Comparison of ENCODE assay signal across 8 mouse cellular contexts in genomic region chr7:27325697-27326096, GRCm38 (mm10). TPM values are rescaled to one million over a fixed set of nuclear protein-coding genes. Genes with fewer than 3 reads are reported as not detected.
DNase-seq lines count a peak whose midpoint lies in the region; ATAC-seq lines count a peak whose summit lies in the region.

No protein-coding gene starts in this region.

- peaks cover 22% of the 10 kb centered on the region; the same call in 1 of the 2 replicates for H3K36me3 ChIP-seq in embryonic facial prominence, embryonic 13.5 days
- peaks cover 41% of the 10 kb centered on the region for H3K36me3 ChIP-seq in heart, embryonic 14.5 days (ENCODE audit: control insufficient read depth, insufficient read depth, low read length)
- 0 out of 2 replicates have a peak, but pooled peaks cover 4% of the 10 kb centered on the region for H3K36me3 ChIP-seq in kidney, embryonic 16.5 days (ENCODE audit: insufficient read depth, low read length)
- H3K36me3 ChIP-seq in stomach, embryonic 15.5 days, result peaks cover 30% of the 10 kb centered on the region

- H3K9ac ChIP-seq in embryonic facial prominence, embryonic 13.5 days, result peak overlapping the region; percentile 54
- 0 out of 2 replicates have a peak overlapping the region, but pooled peaks have one; percentile 10 for H3K9ac ChIP-seq in heart, embryonic 14.5 days (ENCODE audit: low read length)
- H3K9ac ChIP-seq in kidney, embryonic 16.5 days (replicated peaks; ENCODE audit: low read length), result peak overlapping the region; percentile 56
- no peak overlapping the region for H3K9ac ChIP-seq in stomach, embryonic 15.5 days

- H3K4me2 ChIP-seq in embryonic facial prominence, embryonic 13.5 days, result peak overlapping the region; percentile 59
- peak overlapping the region; percentile 48 for H3K4me2 ChIP-seq in heart, embryonic 14.5 days (ENCODE audit: low read length)
- peak overlapping the region; percentile 50 for H3K4me2 ChIP-seq in kidney, embryonic 16.5 days (replicated peaks; ENCODE audit: low read depth, low read length)
- peak overlapping the region; percentile 47 for H3K4me2 ChIP-seq in stomach, embryonic 15.5 days

- no peaks in the 10 kb centered on the region for H3K9me3 ChIP-seq in embryonic facial prominence, embryonic 13.5 days
- no peaks in the 10 kb centered on the region for H3K9me3 ChIP-seq in heart, embryonic 14.5 days (ENCODE audit: control insufficient read depth, low read length)
- no peaks in the 10 kb centered on the region for H3K9me3 ChIP-seq in kidney, embryonic 16.5 days (ENCODE audit: low read length)
- no peaks in the 10 kb centered on the region for H3K9me3 ChIP-seq in stomach, embryonic 15.5 days

- peak overlapping the region; percentile 39 for H3K4me3 ChIP-seq in embryonic facial prominence, embryonic 13.5 days
- peak overlapping the region; percentile 15 to 20; a peak in 3 of 4 replicates for H3K4me3 ChIP-seq in heart, embryonic 14.5 days (ENCODE audit: control insufficient read depth in 1 of 2, insufficient read depth in 1 of 2, low read depth in 1 of 2, low read length in 2 of 2)
- peak overlapping the region; percentile 35 for H3K4me3 ChIP-seq in kidney, embryonic 16.5 days (ENCODE audit: low read length)
- H3K4me3 ChIP-seq in stomach, embryonic 15.5 days (replicated peaks), result peak overlapping the region; percentile 23; the same call in 1 of the 2 replicates

- H3K4me1 ChIP-seq in embryonic facial prominence, embryonic 13.5 days, result peaks cover 28% of the 10 kb centered on the region
- peaks cover 5 to 23% of the 10 kb centered on the region in 2 experiments; a peak in 3 of 4 replicates for H3K4me1 ChIP-seq in heart, embryonic 14.5 days (ENCODE audit: control insufficient read depth in 2 of 2, insufficient read depth in 2 of 2, low read length in 2 of 2)
- H3K4me1 ChIP-seq in kidney, embryonic 16.5 days (ENCODE audit: insufficient read depth, low read length), result peaks cover 37% of the 10 kb centered on the region
- peaks cover 24% of the 10 kb centered on the region for H3K4me1 ChIP-seq in stomach, embryonic 15.5 days

- H3K27ac ChIP-seq in embryonic facial prominence, embryonic 13.5 days, result no peak overlapping the region
- H3K27ac ChIP-seq in heart, embryonic 14.5 days (replicated peaks in 1 of 2; ENCODE audit: control insufficient read depth in 1 of 2, insufficient read depth in 1 of 2, low read depth in 2 of 2, low read length in 2 of 2), result no peak overlapping the region
- H3K27ac ChIP-seq in kidney, embryonic 16.5 days (ENCODE audit: low read length), result peak overlapping the region; percentile 5; the same call in 1 of the 2 replicates
- H3K27ac ChIP-seq in stomach, embryonic 15.5 days, result no peak overlapping the region

- peak; percentile 88 to 89 for DNase-seq in adrenal gland, postnatal 36 days
- peak; percentile 84 for DNase-seq in lung, postnatal 25 days (ENCODE audit: low spot score)
- DNase-seq in thymus, postnatal 0 days (ENCODE audit: low spot score), result no peak

- H3K27me3 ChIP-seq in embryonic facial prominence, embryonic 13.5 days, result peaks cover 90% of the 10 kb centered on the region
- H3K27me3 ChIP-seq in heart, embryonic 14.5 days (ENCODE audit: control insufficient read depth, insufficient read depth, low read length), result peaks cover 74% of the 10 kb centered on the region
- H3K27me3 ChIP-seq in kidney, embryonic 16.5 days (ENCODE audit: insufficient read depth, low read length), result peaks cover 29% of the 10 kb centered on the region
- peaks cover 10% of the 10 kb centered on the region; the same call in 1 of the 2 replicates for H3K27me3 ChIP-seq in stomach, embryonic 15.5 days (replicated peaks)

- no peak for ATAC-seq in embryonic facial prominence, embryonic 13.5 days (ENCODE audit: insufficient number of reproducible peaks, insufficient read depth, low FRiP score, low TSS enrichment, low read depth)
- ATAC-seq in heart, embryonic 14.5 days (ENCODE audit: insufficient number of reproducible peaks, insufficient read depth, low FRiP score, low read depth), result no peak
- ATAC-seq in kidney, embryonic 16.5 days (ENCODE audit: low FRiP score, low TSS enrichment), result peak; percentile 80
- ATAC-seq in stomach, embryonic 15.5 days (ENCODE audit: insufficient read depth, low FRiP score, low read depth), result no peak; the same call in 1 of the 2 replicates
- ATAC-seq in monocyte, adult 5-6 weeks (replicated peaks; ENCODE audit: insufficient number of reproducible peaks, low FRiP score, low TSS enrichment, poor library complexity, severe bottlenecking), result no peak

- WGBS in embryonic facial prominence, embryonic 13.5 days, result 2% methylated on average over 24 of the region's 24 CpGs
- 6% methylated on average over 24 of the region's 24 CpGs for WGBS in heart, embryonic 14.5 days
- 2% methylated on average over 24 of the region's 24 CpGs for WGBS in kidney, embryonic 16.5 days
- 22% methylated on average over 24 of the region's 24 CpGs for WGBS in stomach, embryonic 15.5 days

RNA-seq across cellular contexts. Expression of gene Ltbp4, which starts 11.8 kb away (rescaled TPM):
- 10 to 100 TPM; 77.8 to 94.6 TPM for total RNA-seq in adrenal gland, postnatal 36 days (2021)
- polyA plus RNA-seq in embryonic facial prominence, embryonic 13.5 days (2015; fragmentation: Nextera tagmentation; extraction: Ambion mirVana), result 32.0 and 40.3 TPM in 2 replicates
- 47.7 and 55.1 TPM in 2 replicates for polyA plus RNA-seq in heart, embryonic 14.5 days (2014; fragmentation: Nextera tagmentation; extraction: Ambion mirVana)
- 45.9 and 55.8 TPM in 2 replicates for polyA plus RNA-seq in kidney, embryonic 16.5 days (2015; fragmentation: Nextera tagmentation; extraction: Ambion mirVana)
- polyA plus RNA-seq in stomach, embryonic 15.5 days (2015; fragmentation: Nextera tagmentation; extraction: Ambion mirVana), result 154 and 161 TPM in 2 replicates
- 0.68 TPM in 1 of 3 replicates, not detected in the others for total RNA-seq in monocyte, adult 5-6 weeks (2017)
- 3.6 and 5.6 TPM in 2 replicates for polyA plus RNA-seq in thymus, postnatal 0 days (2015; fragmentation: Nextera tagmentation; extraction: Ambion mirVana)

RNA-seq across cellular contexts. Expression of gene Shkbp1, which starts 30.1 kb away (rescaled TPM):
- 10 to 100 TPM; 22.3 TPM for total RNA-seq in adrenal gland, postnatal 36 days (2021)
- polyA plus RNA-seq in embryonic facial prominence, embryonic 13.5 days (2015; fragmentation: Nextera tagmentation; extraction: Ambion mirVana), result 61.5 and 70.6 TPM in 2 replicates
- polyA plus RNA-seq in heart, embryonic 14.5 days (2014; fragmentation: Nextera tagmentation; extraction: Ambion mirVana), result 18.3 and 22.0 TPM in 2 replicates
- 51.4 and 56.9 TPM in 2 replicates for polyA plus RNA-seq in kidney, embryonic 16.5 days (2015; fragmentation: Nextera tagmentation; extraction: Ambion mirVana)
- polyA plus RNA-seq in stomach, embryonic 15.5 days (2015; fragmentation: Nextera tagmentation; extraction: Ambion mirVana), result 38.8 and 43.7 TPM in 2 replicates
- total RNA-seq in monocyte, adult 5-6 weeks (2017), result 33.3 to 47.0 TPM (median 39.9 TPM) in 3 replicates
- 45.1 and 46.3 TPM in 2 replicates for polyA plus RNA-seq in thymus, postnatal 0 days (2015; fragmentation: Nextera tagmentation; extraction: Ambion mirVana)

RNA-seq across cellular contexts. Expression of gene Gm20479, which starts 31.5 kb away (rescaled TPM):
- total RNA-seq in adrenal gland, postnatal 36 days (2021), result 1 to 10 TPM in 1 of 2 experiments, not detected in 1; 6.1 TPM
- not detected in 2 replicates for polyA plus RNA-seq in embryonic facial prominence, embryonic 13.5 days (2015; fragmentation: Nextera tagmentation; extraction: Ambion mirVana)
- polyA plus RNA-seq in heart, embryonic 14.5 days (2014; fragmentation: Nextera tagmentation; extraction: Ambion mirVana), result not detected in 2 replicates
- polyA plus RNA-seq in kidney, embryonic 16.5 days (2015; fragmentation: Nextera tagmentation; extraction: Ambion mirVana), result 0.64 and 0.80 TPM in 2 replicates
- 0.62 and 1.7 TPM in 2 replicates for polyA plus RNA-seq in stomach, embryonic 15.5 days (2015; fragmentation: Nextera tagmentation; extraction: Ambion mirVana)
- not detected in 3 replicates for total RNA-seq in monocyte, adult 5-6 weeks (2017)
- polyA plus RNA-seq in thymus, postnatal 0 days (2015; fragmentation: Nextera tagmentation; extraction: Ambion mirVana), result 0.44 TPM in 1 of 2 replicates, not detected in the other
